Mouse (Mus musculus) gonadal fat pad, adult 2 months (tissue): ENCODE measurements around the gene Ms4a7. TPM values are rescaled to one million over a fixed set of nuclear protein-coding genes. Genes with fewer than 3 reads are reported as not detected.
"Not testable (repeated sequence)": the region's sequence is repeated elsewhere in the genome, so short reads cannot be mapped to it uniquely, and the experiment has no call there.

Experiments
- DNase-seq: peaks from one replicate; pipeline ENCODE4 v3.0.0-alpha.2; 2012; ENCODE audit warnings: low read depth
- polyA plus RNA-seq: library from polyadenylated mRNA; depleted of rRNA; stranded (reverse); fragments of >200 nt; gene quantifications from 2 replicates; pipeline ENCODE4 v1.2.3, GENCODE M21; 2012; rRNA removed

The Ms4a7 gene
- 3.4 and 4.2 TPM in 2 replicates for polyA plus RNA-seq

DNA sequence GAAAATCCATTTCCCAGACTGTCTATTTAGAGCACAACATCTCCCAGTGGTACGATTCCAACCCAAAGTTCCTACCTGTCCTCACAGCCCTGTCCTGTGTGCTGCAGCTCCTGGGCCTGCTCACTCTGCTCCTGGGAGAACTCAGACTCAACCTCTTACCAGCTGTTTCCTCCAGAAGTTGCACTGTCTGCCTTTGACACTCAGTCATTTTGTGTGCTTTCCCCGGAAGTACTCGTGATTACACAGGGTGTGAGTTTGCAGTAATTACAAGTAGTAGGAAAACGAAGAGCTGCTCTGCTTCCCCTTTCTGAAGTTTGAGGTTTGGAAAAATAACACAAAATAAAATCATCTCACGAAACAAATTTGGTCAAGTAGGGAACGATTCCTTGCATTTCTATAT lies at the start of gene Ms4a7:
Gene Ms4a7, minus strand, starts transcription at position 215 of the 400 bp plus-strand sequence.
- no peak for DNase-seq

- DNase-seq: no peak
These were observed 40.5 kb upstream of the Ms4a7 start for GRCm38 (mm10) chr19:11376399-11376798.

DNA sequence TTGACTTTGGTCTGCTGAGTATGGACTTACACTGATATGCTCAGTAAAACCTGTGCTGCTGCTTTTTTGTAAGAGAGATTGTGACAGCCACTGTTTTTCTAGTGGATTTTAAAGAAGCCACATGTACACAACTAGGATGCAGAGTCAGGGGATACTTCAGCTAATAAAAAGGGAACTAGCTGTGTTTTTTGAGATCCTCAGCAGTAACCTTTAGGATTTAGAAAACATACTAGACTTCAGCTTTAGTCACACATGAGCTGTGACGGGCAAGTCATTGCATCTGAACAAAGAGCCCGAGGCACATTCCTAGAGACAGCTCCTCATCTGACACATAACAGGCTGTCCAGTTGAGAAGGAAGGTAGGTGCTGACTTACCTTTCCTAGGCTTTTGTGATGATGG lies 39.3 kb upstream of the Ms4a7 start, which contains the start of gene Ms4a4a:
Gene Ms4a4a, plus strand, starts transcription at position 251 of the 400 bp plus-strand sequence.
- DNase-seq: no peak

DNA sequence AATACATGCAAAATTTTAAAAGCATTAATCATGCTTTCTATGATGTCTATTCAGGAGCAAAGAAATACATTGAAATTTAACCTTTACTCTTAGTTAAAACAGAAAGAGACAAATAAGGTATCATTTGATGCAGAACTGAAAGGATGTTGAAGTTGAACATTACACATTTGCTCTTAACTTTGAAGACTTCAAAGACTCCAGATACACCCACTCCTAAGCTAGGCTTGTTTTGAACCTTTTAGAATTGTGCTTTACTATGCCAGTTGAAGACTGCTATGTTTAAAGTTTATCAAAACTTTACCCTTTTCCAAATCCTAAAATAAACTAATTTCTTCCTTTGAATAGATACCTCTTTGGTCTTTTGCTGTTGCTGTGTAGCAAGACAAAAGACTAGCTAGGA lies 35.2 kb upstream of the Ms4a7 start:
- DNase-seq: no peak

GRCm38 (mm10) chr19:11368310-11368709 lies 32.4 kb upstream of the Ms4a7 start:
- DNase-seq: no peak

- DNase-seq: no peak
These were observed 26.1 kb upstream of the Ms4a7 start for GRCm38 (mm10) chr19:11362002-11362401.

GRCm38 (mm10) chr19:11360106-11360505 lies 24.2 kb upstream of the Ms4a7 start:
- DNase-seq: no peak

- DNase-seq: no peak
These were observed 19.8 kb upstream of the Ms4a7 start for GRCm38 (mm10) chr19:11355730-11356129.

DNA sequence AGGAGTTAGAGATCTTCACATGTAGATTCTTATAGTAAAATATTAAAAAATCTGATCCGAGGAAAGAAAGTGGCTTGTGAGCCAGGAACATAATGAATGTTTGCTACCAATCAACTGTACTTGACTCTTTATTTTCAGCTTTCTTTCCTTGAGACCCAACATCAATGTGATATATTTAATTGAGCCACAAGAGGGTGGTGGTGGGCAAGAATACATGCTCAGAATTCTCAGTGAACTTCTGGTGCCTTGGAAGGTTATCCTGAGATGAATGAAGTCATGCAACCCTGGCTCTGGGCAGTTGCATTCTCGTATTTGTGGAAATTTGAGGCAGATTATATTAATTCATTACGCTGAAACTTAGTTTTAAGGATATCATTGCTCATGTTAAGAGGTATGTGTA lies 15.9 kb upstream of the Ms4a7 start:
- no peak for DNase-seq

DNA sequence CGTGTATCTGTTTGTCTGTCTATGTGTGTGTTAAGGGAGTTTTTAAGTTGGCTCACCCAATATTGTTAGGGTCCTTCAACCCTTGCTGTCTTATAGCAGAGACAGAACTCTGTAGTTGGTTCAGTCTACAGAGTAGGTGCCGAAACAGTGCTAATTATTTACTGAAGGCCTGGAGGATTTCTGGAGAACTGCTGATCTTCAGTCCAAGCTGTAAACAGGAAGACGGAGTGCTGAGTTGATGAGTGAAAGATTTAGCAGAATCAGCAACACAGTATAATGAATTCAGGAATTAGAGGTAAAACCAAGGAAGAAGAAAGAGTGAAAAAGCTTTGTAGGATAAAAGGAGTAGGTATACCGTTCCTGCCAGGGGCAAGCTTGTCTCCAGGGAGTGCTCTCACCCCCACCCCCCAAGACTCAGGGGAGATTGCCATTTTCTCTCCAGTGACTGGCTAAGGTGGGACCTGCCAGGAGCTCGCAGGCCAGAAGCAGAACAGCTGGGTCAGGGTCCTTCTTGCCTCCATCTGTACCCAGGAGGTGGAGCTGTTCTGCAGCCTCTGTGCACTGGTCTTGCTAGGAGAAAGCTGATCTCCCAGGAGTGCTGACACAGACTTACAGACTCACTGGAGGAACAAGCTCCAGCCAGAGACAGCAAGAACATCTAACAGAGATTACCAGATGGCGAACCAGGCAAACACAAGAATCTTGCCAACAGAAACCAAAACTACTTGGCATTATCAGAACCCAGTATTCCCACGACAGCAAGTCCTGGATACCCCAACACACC lies 13.9 kb upstream of the Ms4a7 start:
- DNase-seq: no peak

DNA sequence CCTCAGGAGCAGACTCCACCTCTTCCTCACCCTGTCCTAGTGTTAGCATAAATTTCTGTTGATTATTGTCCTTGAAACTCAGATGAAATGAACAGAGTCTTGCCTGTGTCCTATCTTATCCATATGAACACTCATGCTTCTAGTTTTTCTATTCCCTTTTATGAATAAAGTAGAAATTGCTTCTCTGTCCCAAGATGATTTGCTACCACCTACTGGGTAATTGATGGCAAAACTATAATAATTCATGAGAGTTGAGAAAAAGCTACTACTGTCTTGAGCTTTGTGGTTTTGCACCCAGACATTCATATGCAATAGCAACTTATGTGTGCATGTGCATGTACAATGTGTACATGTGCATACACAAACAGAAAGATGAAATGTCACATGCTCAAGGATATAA lies 8.0 kb upstream of the Ms4a7 start:
- DNase-seq: no peak

DNA sequence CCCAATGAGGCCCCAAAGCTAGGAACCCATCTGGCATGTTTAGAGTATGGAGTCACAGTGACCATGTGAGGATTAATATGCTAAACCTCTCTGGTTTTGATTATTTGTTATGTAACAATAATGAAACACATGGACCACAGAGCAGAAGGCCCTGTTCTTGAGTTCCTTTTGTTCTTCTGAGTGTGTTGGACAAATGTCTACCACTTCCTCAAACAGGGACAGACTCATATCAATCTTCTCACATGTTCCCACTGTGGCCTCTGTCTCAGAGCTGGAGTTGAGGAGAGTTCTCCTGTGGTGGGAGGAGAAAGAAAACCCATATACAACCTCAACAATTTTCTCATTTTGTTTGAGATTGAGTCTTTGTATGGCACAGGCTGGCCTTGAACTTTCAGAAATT lies 7.2 kb upstream of the Ms4a7 start:
- no peak for DNase-seq

GRCm38 (mm10) chr19:11321123-11321522 lies 14.8 kb downstream of the Ms4a7 start:
- DNase-seq: no peak

- DNase-seq: no peak
These were observed 19.2 kb downstream of the Ms4a7 start for GRCm38 (mm10) chr19:11316786-11317185.

- DNase-seq: no peak
These were observed 21.6 kb downstream of the Ms4a7 start, which contains the start of gene Ms4a14 for GRCm38 (mm10) chr19:11314354-11314753. Ms4a14 (minus strand) TSS chr19:11314454.

DNA sequence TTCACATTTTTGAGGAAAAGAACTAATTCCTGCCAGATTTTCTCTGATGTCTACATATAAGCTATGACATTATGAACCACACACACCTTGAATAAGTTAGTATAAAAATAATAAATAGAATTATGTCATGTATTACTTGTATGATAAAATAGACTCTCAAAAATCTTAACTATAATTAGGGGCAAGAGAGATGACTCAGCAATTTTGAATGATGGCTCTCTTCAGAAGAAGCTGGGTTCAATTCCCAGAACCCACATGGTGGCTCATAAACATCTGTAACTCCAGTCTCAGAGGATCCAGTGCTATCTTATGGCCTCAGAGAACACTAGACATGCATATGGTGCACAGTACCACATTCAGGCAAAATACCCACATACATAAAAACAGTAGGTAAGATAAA lies 27.1 kb downstream of the Ms4a7 start:
- DNase-seq: no peak

- not testable (repeated sequence) for DNase-seq
These were observed 36.4 kb downstream of the Ms4a7 start for GRCm38 (mm10) chr19:11299529-11299928.

DNA sequence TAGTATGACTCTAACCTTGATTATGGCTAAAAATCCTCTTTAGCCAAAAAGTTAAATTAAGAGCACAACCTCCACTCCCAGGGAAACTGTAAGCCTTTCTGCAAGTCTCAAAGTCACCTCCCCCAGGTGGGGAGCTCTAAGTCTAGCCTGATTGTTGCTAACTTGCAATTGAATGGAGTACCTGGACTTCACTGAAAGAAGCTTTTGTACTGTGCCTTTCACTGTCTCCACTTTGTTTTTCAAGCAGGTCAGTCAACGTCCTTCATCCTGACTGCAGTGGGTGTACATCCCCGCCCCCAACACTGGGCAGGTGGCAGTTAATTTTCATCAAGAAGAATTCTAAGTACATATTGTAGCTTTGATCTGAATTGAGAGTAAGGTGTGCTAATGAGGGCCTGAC lies 37.0 kb downstream of the Ms4a7 start:
- DNase-seq: no peak

GRCm38 (mm10) chr19:11293616-11294015 lies 42.3 kb downstream of the Ms4a7 start:
- DNase-seq: not testable (repeated sequence)

- DNase-seq: no peak
These were observed 43.0 kb downstream of the Ms4a7 start for GRCm38 (mm10) chr19:11292990-11293389.

- no peak for DNase-seq
These were observed 52.2 kb downstream of the Ms4a7 start, which contains the start of gene Ms4a5 for GRCm38 (mm10) chr19:11283773-11284172. Ms4a5 (minus strand) TSS chr19:11283873.

GRCm38 (mm10) chr19:11280223-11280622 lies 55.7 kb downstream of the Ms4a7 start:
- DNase-seq: no peak

DNA sequence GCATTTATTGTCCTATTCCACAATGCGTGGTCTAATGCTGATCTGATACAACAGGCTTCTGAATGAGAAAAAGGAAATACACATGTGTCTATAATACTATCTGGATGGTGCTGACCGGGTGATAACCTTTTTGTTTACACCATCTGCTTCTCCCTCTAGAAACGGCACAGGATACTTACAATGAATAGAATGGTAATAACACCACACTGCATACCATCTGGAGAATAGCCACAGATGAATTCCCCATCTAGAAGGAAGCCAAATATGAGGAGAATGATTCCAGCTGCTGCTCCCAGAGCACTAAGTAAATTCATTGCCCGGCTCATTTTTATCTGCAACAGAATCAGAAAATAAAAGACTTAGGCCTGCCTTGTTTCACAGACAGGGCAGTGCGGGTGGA lies 59.5 kb downstream of the Ms4a7 start:
- no peak for DNase-seq
